Mouse (Mus musculus): ENCODE measurements around the gene Ccdc188.

DNA sequence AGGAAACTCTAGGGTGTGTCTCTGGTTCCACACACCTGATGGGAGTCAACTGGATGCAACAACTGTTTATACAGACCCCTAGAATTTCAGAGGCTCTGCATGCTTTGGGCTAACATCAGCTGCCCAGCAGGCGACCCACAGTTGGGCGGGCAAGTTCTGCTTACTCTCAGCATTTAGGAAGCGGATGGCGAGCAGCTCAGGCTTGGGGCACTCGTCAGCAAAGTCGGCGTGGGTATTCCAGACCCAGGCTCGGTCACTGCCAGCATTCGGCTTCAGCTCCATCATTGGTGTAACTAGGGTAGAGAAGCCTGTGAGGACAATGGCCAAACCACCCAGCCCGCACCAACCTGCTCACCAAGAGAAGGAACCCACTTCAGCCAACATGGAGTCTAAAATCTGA, 23.9 kb downstream of the Ccdc188 start:
- no peak for TF ChIP-seq CHD2 (IDR thresholded peaks at IDR 0.05; ENCODE audit: low read depth, low read length)
- no peak for TF ChIP-seq ZNF384 (IDR thresholded peaks at IDR 0.05; ENCODE audit: low read depth, low read length)
- TF ChIP-seq MAFK (IDR thresholded peaks at IDR 0.05; ENCODE audit: insufficient read depth, low read depth, low read length): no peak
- no peak for TF ChIP-seq HCFC1 (IDR thresholded peaks at IDR 0.05; ENCODE audit: borderline replicate concordance, insufficient read depth, low read length)
